22 mouse cellular contexts compared by ENCODE assay signal in genomic region chr6:46450917-46451638, GRCm38 (mm10).
DNase-seq lines count a peak whose midpoint lies in the region; ATAC-seq and TF ChIP-seq lines count a peak whose summit lies in the region.
"Had no signal": no experiment of that assay in that cellular context is flagged by ENCODE, and none has a peak within 500 bp of the region (broad histone marks: within the 10 kb centered on the region; RNA-seq: fewer than 3 reads in every experiment).

No protein-coding gene starts in this region.

- 83% methylated on average over 2 of the region's 2 CpGs for WGBS in hindbrain, embryonic 10.5 days
- 81% methylated on average over 2 of the region's 2 CpGs for WGBS in hindbrain, postnatal 0 days
- WGBS in embryonic facial prominence, embryonic 12.5 days: 85% methylated on average over 2 of the region's 2 CpGs
- whole genome bisulfite sequencing in midbrain, embryonic 14.5 days: 87% methylated on average over 2 of the region's 2 CpGs
- 64% methylated on average over 2 of the region's 2 CpGs for WGBS in neural tube, embryonic 15.5 days
- 77% methylated on average over 2 of the region's 2 CpGs for WGBS in heart, adult 2 months
- WGBS in lung, postnatal 0 days: 79% methylated on average over 2 of the region's 2 CpGs

- no peak for TF ChIP-seq CTCF in hindbrain, postnatal 0 days (IDR thresholded peaks at IDR 0.05; ENCODE audit: low read depth)
- no peak for TF ChIP-seq CTCF in heart, adult 2 months (IDR thresholded peaks at IDR 0.05)
- TF ChIP-seq CTCF in lung, postnatal 0 days (IDR thresholded peaks at IDR 0.05): no peak

- H3K4me3 ChIP-seq in hindbrain, embryonic 10.5 days: no peak overlapping the region
- H3K4me3 ChIP-seq in hindbrain, postnatal 0 days (ENCODE audit: low read length): no peak overlapping the region
- H3K4me3 ChIP-seq in embryonic facial prominence, embryonic 12.5 days: no peak overlapping the region
- H3K4me3 ChIP-seq in midbrain, embryonic 14.5 days (replicated peaks; ENCODE audit: low read depth, low read length): no peak overlapping the region
- H3K4me3 ChIP-seq in neural tube, embryonic 15.5 days (replicated peaks): no peak overlapping the region
- no peak overlapping the region for H3K4me3 ChIP-seq in heart, adult 2 months
- H3K4me3 ChIP-seq in lung, postnatal 0 days (ENCODE audit: low read depth, low read length): no peak overlapping the region
- H3K4me3 ChIP-seq: forebrain, embryonic 13.5 days; heart, embryonic 15.5 days; kidney, embryonic 15.5 days; limb, embryonic 12.5 days; liver, embryonic 12.5 days had no signal

- no peak overlapping the region for H3K9ac ChIP-seq in hindbrain, postnatal 0 days (replicated peaks; ENCODE audit: low read length)
- H3K9ac ChIP-seq in embryonic facial prominence, embryonic 12.5 days: no peak overlapping the region
- H3K9ac ChIP-seq in midbrain, embryonic 14.5 days (replicated peaks; ENCODE audit: low read length): no peak overlapping the region
- no peak overlapping the region for H3K9ac ChIP-seq in neural tube, embryonic 15.5 days (replicated peaks)
- H3K9ac ChIP-seq in heart, adult 2 months (ENCODE audit: low read depth, low read length): no peak overlapping the region
- H3K9ac ChIP-seq in lung, postnatal 0 days (replicated peaks; ENCODE audit: low read depth): no peak overlapping the region
- H3K9ac ChIP-seq: forebrain, embryonic 13.5 days; heart, embryonic 15.5 days; kidney, embryonic 15.5 days; limb, embryonic 12.5 days; liver, embryonic 12.5 days; lung, embryonic 14.5 days had no signal

- no peak overlapping the region for H3K27ac ChIP-seq in hindbrain, embryonic 10.5 days
- no peak overlapping the region for H3K27ac ChIP-seq in hindbrain, postnatal 0 days
- H3K27ac ChIP-seq in embryonic facial prominence, embryonic 12.5 days: no peak overlapping the region
- no peak overlapping the region for H3K27ac ChIP-seq in midbrain, embryonic 14.5 days (replicated peaks; ENCODE audit: low read depth, low read length)
- no peak overlapping the region for H3K27ac ChIP-seq in neural tube, embryonic 15.5 days (replicated peaks)
- H3K27ac ChIP-seq in heart, adult 2 months: no peak overlapping the region
- H3K27ac ChIP-seq in lung, postnatal 0 days (ENCODE audit: low read length): no peak overlapping the region
- H3K27ac ChIP-seq: forebrain, embryonic 13.5 days; heart, embryonic 15.5 days; kidney, embryonic 15.5 days; limb, embryonic 12.5 days; liver, embryonic 12.5 days had no signal

- no peak for ATAC-seq in hindbrain, postnatal 0 days
- ATAC-seq in embryonic facial prominence, embryonic 12.5 days (ENCODE audit: insufficient number of reproducible peaks, insufficient read depth, low FRiP score, low TSS enrichment): 0 out of 2 replicates have a peak, but pooled peaks have one; percentile 47
- peak; percentile 70 for ATAC-seq in midbrain, embryonic 14.5 days (ENCODE audit: low FRiP score, low TSS enrichment)
- ATAC-seq in neural tube, embryonic 15.5 days (ENCODE audit: low FRiP score): peak; percentile 57; the same call in 1 of the 2 replicates
- no peak for ATAC-seq in lung, postnatal 0 days
- ATAC-seq: forebrain, embryonic 13.5 days; intestine, embryonic 16.5 days; liver, embryonic 12.5 days had no signal

- intact Hi-C loops in heart, adult 2 months (cut with DNase I): no loop called here

- H3K27me3 ChIP-seq in hindbrain, embryonic 10.5 days (ENCODE audit: insufficient read depth, poor library complexity, severe bottlenecking): no peaks in the 10 kb centered on the region
- no peaks in the 10 kb centered on the region for H3K27me3 ChIP-seq in hindbrain, postnatal 0 days (ENCODE audit: insufficient read depth, low read length)
- H3K27me3 ChIP-seq in embryonic facial prominence, embryonic 12.5 days: no peaks in the 10 kb centered on the region
- H3K27me3 ChIP-seq in midbrain, embryonic 14.5 days (ENCODE audit: control insufficient read depth, insufficient read depth, low read length): no peaks in the 10 kb centered on the region
- H3K27me3 ChIP-seq in neural tube, embryonic 15.5 days (replicated peaks): no peaks in the 10 kb centered on the region
- no peaks in the 10 kb centered on the region for H3K27me3 ChIP-seq in heart, adult 2 months (ENCODE audit: control insufficient read depth, insufficient read depth, low read length)
- no peaks in the 10 kb centered on the region for H3K27me3 ChIP-seq in lung, postnatal 0 days (replicated peaks; ENCODE audit: insufficient read depth, low read length)
- H3K27me3 ChIP-seq: CH12.LX; forebrain, embryonic 13.5 days; heart, embryonic 15.5 days; kidney, embryonic 15.5 days; limb, embryonic 12.5 days; liver, embryonic 12.5 days had no signal

- H3K36me3 ChIP-seq in hindbrain, embryonic 10.5 days: no peaks in the 10 kb centered on the region
- H3K36me3 ChIP-seq in hindbrain, postnatal 0 days (ENCODE audit: insufficient read depth, low read length): no peaks in the 10 kb centered on the region
- H3K36me3 ChIP-seq in embryonic facial prominence, embryonic 12.5 days: no peaks in the 10 kb centered on the region
- no peaks in the 10 kb centered on the region for H3K36me3 ChIP-seq in midbrain, embryonic 14.5 days (ENCODE audit: control insufficient read depth, insufficient read depth, low read length)
- H3K36me3 ChIP-seq in neural tube, embryonic 15.5 days: no peaks in the 10 kb centered on the region
- no peaks in the 10 kb centered on the region for H3K36me3 ChIP-seq in heart, adult 2 months (ENCODE audit: control insufficient read depth, insufficient read depth, low read length)
- no peaks in the 10 kb centered on the region for H3K36me3 ChIP-seq in lung, postnatal 0 days (ENCODE audit: insufficient read depth, low read length)
- H3K36me3 ChIP-seq: heart, embryonic 15.5 days; kidney, embryonic 15.5 days; limb, embryonic 12.5 days; liver, embryonic 12.5 days had no signal

- no peaks in the 10 kb centered on the region for H3K4me1 ChIP-seq in hindbrain, embryonic 10.5 days (replicated peaks)
- no peaks in the 10 kb centered on the region for H3K4me1 ChIP-seq in hindbrain, postnatal 0 days (ENCODE audit: insufficient read depth, low read length)
- H3K4me1 ChIP-seq in embryonic facial prominence, embryonic 12.5 days: no peaks in the 10 kb centered on the region
- H3K4me1 ChIP-seq in midbrain, embryonic 14.5 days (ENCODE audit: control insufficient read depth, insufficient read depth, low read length): no peaks in the 10 kb centered on the region
- no peaks in the 10 kb centered on the region for H3K4me1 ChIP-seq in neural tube, embryonic 15.5 days
- H3K4me1 ChIP-seq in heart, adult 2 months (ENCODE audit: control insufficient read depth, insufficient read depth, low read length): no peaks in the 10 kb centered on the region
- no peaks in the 10 kb centered on the region for H3K4me1 ChIP-seq in lung, postnatal 0 days (ENCODE audit: insufficient read depth, low read depth, low read length)
- H3K4me1 ChIP-seq: heart, embryonic 15.5 days; kidney, embryonic 15.5 days; limb, embryonic 12.5 days; liver, embryonic 12.5 days had no signal

- TF ChIP-seq POLR2A in heart, adult 2 months (IDR thresholded peaks at IDR 0.05; ENCODE audit: insufficient read depth, low read depth, low read length): no peak

- DNase-seq in hindbrain, embryonic 10.5 days (ENCODE audit: low spot score): peak; percentile 38
- no peak for DNase-seq in hindbrain, postnatal 0 days (ENCODE audit: low spot score)
- DNase-seq in midbrain, embryonic 14.5 days: peak; percentile 47
- DNase-seq in heart, adult 2 months: no peak
- no peak for DNase-seq in heart, adult 8-10 months (ENCODE audit: low spot score)
- DNase-seq in lung, postnatal 0 days (ENCODE audit: low spot score): no peak
- DNase-seq: adrenal gland, postnatal 25 days; cerebellum, adult 2 months; gastrocnemius, postnatal 10 days; heart, adult 18-20 months; lung, embryonic 14.5 days; lung, postnatal 4 days; right cerebral cortex, postnatal 4 days had no signal

- no peaks in the 10 kb centered on the region for H3K9me3 ChIP-seq in hindbrain, embryonic 10.5 days
- no peaks in the 10 kb centered on the region for H3K9me3 ChIP-seq in hindbrain, postnatal 0 days (ENCODE audit: low read length)
- no peaks in the 10 kb centered on the region for H3K9me3 ChIP-seq in embryonic facial prominence, embryonic 12.5 days
- H3K9me3 ChIP-seq in midbrain, embryonic 14.5 days (ENCODE audit: control insufficient read depth, low read length): no peaks in the 10 kb centered on the region
- H3K9me3 ChIP-seq in neural tube, embryonic 15.5 days (replicated peaks): no peaks in the 10 kb centered on the region
- no peaks in the 10 kb centered on the region for H3K9me3 ChIP-seq in lung, postnatal 0 days (ENCODE audit: low read length)
- H3K9me3 ChIP-seq: forebrain, embryonic 13.5 days; heart, embryonic 15.5 days; kidney, embryonic 15.5 days; limb, embryonic 12.5 days; liver, embryonic 12.5 days had no signal

- H3K79me2 ChIP-seq in heart, adult 2 months (replicated peaks; ENCODE audit: control insufficient read depth, insufficient read depth, low read length): no peaks in the 10 kb centered on the region

- no peak for TF ChIP-seq EP300 in heart, adult 2 months (IDR thresholded peaks at IDR 0.05; ENCODE audit: insufficient read depth, low read depth, low read length)
- TF ChIP-seq EP300 in lung, postnatal 0 days (IDR thresholded peaks at IDR 0.05): no peak

- no peak overlapping the region for H3K4me2 ChIP-seq in hindbrain, postnatal 0 days (ENCODE audit: low read depth, low read length)
- no peak overlapping the region for H3K4me2 ChIP-seq in embryonic facial prominence, embryonic 12.5 days (replicated peaks)
- no peak overlapping the region for H3K4me2 ChIP-seq in midbrain, embryonic 14.5 days (ENCODE audit: low read length)
- H3K4me2 ChIP-seq in neural tube, embryonic 15.5 days: no peak overlapping the region
- no peak overlapping the region for H3K4me2 ChIP-seq in lung, postnatal 0 days (replicated peaks; ENCODE audit: low read depth, low read length)
- H3K4me2 ChIP-seq: forebrain, embryonic 13.5 days; heart, embryonic 15.5 days; kidney, embryonic 15.5 days; limb, embryonic 12.5 days; liver, embryonic 12.5 days; lung, embryonic 14.5 days had no signal

Comparison
In these comparisons a context has a peak if more than half of its experiments do, and no peak if none do; other contexts are left out.
1. DNase-seq: peak in hindbrain, embryonic 10.5 days (single experiment) and midbrain, embryonic 14.5 days (single experiment); none in hindbrain, postnatal 0 days (single experiment), heart, adult 2 months (0 of 2), heart, adult 8-10 months (single experiment) and lung, postnatal 0 days (single experiment).
2. ATAC-seq: peak in embryonic facial prominence, embryonic 12.5 days (single experiment), midbrain, embryonic 14.5 days (single experiment) and neural tube, embryonic 15.5 days (single experiment); none in hindbrain, postnatal 0 days (single experiment) and lung, postnatal 0 days (single experiment).